Mouse (Mus musculus) stomach, postnatal 0 days (tissue): Measurements from ENCODE around the gene Zbtb48. TPM values are rescaled to one million over a fixed set of nuclear protein-coding genes. Genes with fewer than 3 reads are reported as not detected.

Source experiments
- ATAC-seq: fragments of 200-750 bp; cut with Nextera tagmentation; 2 replicates; pipeline ENCODE4 v1.8.0; 2017; ENCODE audit not compliant: low FRiP score, low TSS enrichment
- DNase-seq: peaks from one replicate; pipeline ENCODE4 v3.0.0-alpha.2; 2016; ENCODE audit warnings: low spot score
- H3K27ac ChIP-seq: fragments of 300-500 bp; sonication (generic); replicated peaks from 2 replicates; pipeline ENCODE4 v1.5.1; 2014; ENCODE audit warnings: mild to moderate bottlenecking, control low read depth
- H3K27me3 ChIP-seq: fragments of 300-500 bp; sonication (generic); 2 replicates; pipeline ENCODE4 v1.6.1; 2014; ENCODE audit warnings: low read length; ENCODE audit not compliant: control insufficient read depth, insufficient read depth
- H3K36me3 ChIP-seq: fragments of 300-500 bp; sonication (generic); 2 replicates; pipeline ENCODE4 v1.6.1; 2014; ENCODE audit warnings: low read length, mixed read lengths; ENCODE audit not compliant: control insufficient read depth, insufficient read depth
- H3K4me1 ChIP-seq: fragments of 300-500 bp; sonication (generic); replicated peaks from 2 replicates; pipeline ENCODE4 v1.6.1; 2014; ENCODE audit warnings: antibody characterized with exemption; ENCODE audit not compliant: control insufficient read depth, insufficient read depth
- H3K4me2 ChIP-seq: fragments of 300-500 bp; sonication (generic); replicated peaks from 2 replicates; pipeline ENCODE4 v1.6.1; 2014; ENCODE audit warnings: low read depth, mild to moderate bottlenecking, control low read depth, moderate library complexity
- H3K4me3 ChIP-seq: fragments of 300-500 bp; sonication (generic); 2 replicates; pipeline ENCODE4 v1.5.1; 2014; ENCODE audit warnings: low read depth, low read length, control low read depth
- H3K9ac ChIP-seq: fragments of 300-500 bp; sonication (generic); 2 replicates; pipeline ENCODE4 v1.6.1; 2014; ENCODE audit warnings: mild to moderate bottlenecking, low read length, control low read depth, mixed read lengths
- H3K9me3 ChIP-seq: fragments of 300-500 bp; sonication (generic); 2 replicates; pipeline ENCODE4 v1.6.1; 2016; ENCODE audit warnings: low read length; ENCODE audit not compliant: control insufficient read depth
- CTCF ChIP-seq: IDR thresholded peaks from 2 replicates; pipeline ENCODE4 v1.5.1; 2016; ENCODE audit warnings: antibody characterized with exemption, low read depth, mild to moderate bottlenecking, moderate library complexity
- EP300 ChIP-seq: optimal IDR thresholded peaks from 2 replicates; pipeline ENCODE3; 2016; ENCODE audit warnings: antibody characterized with exemption
- WGBS: fragments of 180-500 bp; shearing (Covaris S2); extraction: QIAGEN DNeasy Blood & Tissue Kit; methylation state at CpG from one replicate; pipeline ENCODE4 v1.1.7; 2014; 5-methylcytosine and 5-hydroxymethylcytosine counted together
- polyA plus RNA-seq: library from polyadenylated mRNA; unstranded; fragments of >200 nt; fragmentation: Nextera tagmentation; extraction: Ambion mirVana; gene quantifications from 2 replicates; pipeline ENCODE4 v1.2.1, GENCODE M21; 2015

Zbtb48 gene
- polyA plus RNA-seq, 1 experiment from 2014 or later, result 10.6 TPM

- ATAC-seq, result peak; percentile 43; the same call in 1 of the 2 replicates
- 1% methylated on average over 38 of the region's 41 CpGs for whole genome bisulfite sequencing
These were observed 541 bp downstream of the Zbtb48 start for GRCm38 (mm10) chr4:152026751-152027508.

GRCm38 (mm10) chr4:152024525-152024924 lies 2.9 kb downstream of the Zbtb48 start:
- no peaks in the 10 kb centered on the region for H3K9me3 ChIP-seq
- peaks cover 16% of the 10 kb centered on the region for H3K4me1 ChIP-seq
- ATAC-seq (no peak), DNase-seq (no peak)
- H3K4me3 ChIP-seq, result no peak overlapping the region
- TF ChIP-seq CTCF (no peak), EP300 (no peak)
- no peak overlapping the region for H3K27ac ChIP-seq
- 86% methylated on average over 11 of the region's 11 CpGs for WGBS
- no peak overlapping the region for H3K4me2 ChIP-seq
- H3K9ac ChIP-seq, result no peak overlapping the region
- H3K27me3 ChIP-seq, result no peaks in the 10 kb centered on the region
- H3K36me3 ChIP-seq, result peaks cover 11% of the 10 kb centered on the region

More at GRCm38 (mm10) chr4:152026751-152027508, 541 bp downstream of the Zbtb48 start:
- H3K36me3 ChIP-seq, result peaks cover 2% of the 10 kb centered on the region; the same call in 1 of the 2 replicates
- H3K9ac ChIP-seq, result peak overlapping the region; percentile 71
- H3K4me3 ChIP-seq, result peak overlapping the region; percentile 64
- DNase-seq, result peak; percentile 72
- H3K27me3 ChIP-seq, result no peaks in the 10 kb centered on the region
- peak overlapping the region; percentile 92 for H3K4me2 ChIP-seq
- no peak for TF ChIP-seq EP300
- peak; percentile 26; the same call in 1 of the 2 replicates for TF ChIP-seq CTCF
- peak overlapping the region; percentile 70 for H3K27ac ChIP-seq
- H3K9me3 ChIP-seq, result no peaks in the 10 kb centered on the region
- H3K4me1 ChIP-seq, result peaks cover 16% of the 10 kb centered on the region

GRCm38 (mm10) chr4:152022506-152022905 lies 5.0 kb downstream of the Zbtb48 start:
- ATAC-seq, result no peak
- WGBS, result 77% methylated on average over 8 of the region's 8 CpGs
- no peak overlapping the region for H3K27ac ChIP-seq

DNA sequence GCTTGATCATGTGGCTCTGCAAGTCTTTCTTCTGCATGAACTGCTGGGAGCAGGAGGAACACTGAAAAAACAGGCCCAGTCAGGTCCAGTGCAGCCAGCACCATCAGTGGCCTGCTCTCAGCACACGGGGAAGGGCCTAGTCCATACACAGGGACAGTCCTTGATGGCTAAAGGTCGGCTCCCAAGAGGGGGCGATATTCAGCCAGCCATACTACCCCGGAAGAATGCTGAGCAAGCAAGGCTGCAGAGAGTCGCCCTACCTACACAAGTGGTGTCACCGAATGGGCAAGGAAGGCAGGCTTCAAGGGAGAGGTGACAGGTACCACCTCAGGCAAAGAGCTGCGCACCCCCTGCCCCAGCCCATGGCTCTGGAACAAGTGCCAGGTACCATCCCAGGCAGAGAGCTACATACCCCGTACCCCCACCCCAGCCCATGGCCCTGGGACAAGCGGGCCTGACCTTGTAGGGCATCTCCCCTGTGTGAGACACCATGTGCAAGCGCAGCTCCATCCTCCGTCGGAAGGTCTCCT lies 5.8 kb downstream of the Zbtb48 start:
- Histone ChIP-seq H3K4me1 (peaks cover 9% of the 10 kb centered on the region), H3K27me3 (no peaks in the 10 kb centered on the region), H3K27ac (no peak overlapping the region), H3K9me3 (no peaks in the 10 kb centered on the region), H3K36me3 (peaks cover 19% of the 10 kb centered on the region), H3K4me3 (no peak overlapping the region), H3K4me2 (no peak overlapping the region), H3K9ac (0 out of 2 replicates have a peak overlapping the region, but pooled peaks have one; percentile 13)
- TF ChIP-seq CTCF, result peak; percentile 22; the same call in 1 of the 2 replicates
- no peak for TF ChIP-seq EP300
- no peak for DNase-seq
- no peak; the same call in 1 of the 2 replicates for ATAC-seq
- WGBS, result 74% methylated on average over 12 of the region's 12 CpGs

More at GRCm38 (mm10) chr4:152022506-152022905, 5.0 kb downstream of the Zbtb48 start:
- Histone ChIP-seq H3K9ac (no peak overlapping the region), H3K27me3 (no peaks in the 10 kb centered on the region), H3K4me1 (peaks cover 14% of the 10 kb centered on the region), H3K36me3 (peaks cover 17% of the 10 kb centered on the region), H3K9me3 (no peaks in the 10 kb centered on the region), H3K4me2 (no peak overlapping the region), H3K4me3 (no peak overlapping the region)
- DNase-seq, result no peak
- TF ChIP-seq CTCF (no peak), EP300 (no peak)

- Histone ChIP-seq H3K36me3 (peaks cover 19% of the 10 kb centered on the region), H3K27ac (peak overlapping the region; percentile 35), H3K4me3 (no peak overlapping the region), H3K4me2 (no peak overlapping the region), H3K4me1 (no peaks in the 10 kb centered on the region; the same call in 1 of the 2 replicates), H3K9me3 (no peaks in the 10 kb centered on the region), H3K9ac (no peak overlapping the region), H3K27me3 (no peaks in the 10 kb centered on the region)
- ATAC-seq (no peak), DNase-seq (no peak)
- TF ChIP-seq CTCF (no peak), EP300 (no peak)
- 86% methylated on average over 20 of the region's 21 CpGs for WGBS
These were observed 7.4 kb downstream of the Zbtb48 start for GRCm38 (mm10) chr4:152020024-152020423.

GRCm38 (mm10) chr4:152019073-152019472 lies 8.4 kb downstream of the Zbtb48 start:
- 65% methylated on average over 6 of the region's 6 CpGs for WGBS
- no peaks in the 10 kb centered on the region; the same call in 1 of the 2 replicates for H3K4me1 ChIP-seq
- H3K9me3 ChIP-seq, result no peaks in the 10 kb centered on the region
- no peaks in the 10 kb centered on the region for H3K27me3 ChIP-seq
- DNase-seq, result no peak
- no peak overlapping the region for H3K4me2 ChIP-seq
- peaks cover 21% of the 10 kb centered on the region for H3K36me3 ChIP-seq
- TF ChIP-seq CTCF, result no peak
- no peak for TF ChIP-seq EP300
- no peak for ATAC-seq
- H3K9ac ChIP-seq, result peak overlapping the region; percentile 18; the same call in 1 of the 2 replicates
- H3K27ac ChIP-seq, result 0 out of 2 replicates have a peak overlapping the region, but pooled peaks have one; percentile 4
- H3K4me3 ChIP-seq, result no peak overlapping the region
